Mouse (Mus musculus): ENCODE measurements around the gene Trim56. TPM values are rescaled to one million over a fixed set of nuclear protein-coding genes. Genes with fewer than 3 reads are reported as not detected.

The Trim56 gene
- total and polyA plus RNA-seq, 3 experiments, result 19.2 to 55.3 (median 34.1) TPM

DNA sequence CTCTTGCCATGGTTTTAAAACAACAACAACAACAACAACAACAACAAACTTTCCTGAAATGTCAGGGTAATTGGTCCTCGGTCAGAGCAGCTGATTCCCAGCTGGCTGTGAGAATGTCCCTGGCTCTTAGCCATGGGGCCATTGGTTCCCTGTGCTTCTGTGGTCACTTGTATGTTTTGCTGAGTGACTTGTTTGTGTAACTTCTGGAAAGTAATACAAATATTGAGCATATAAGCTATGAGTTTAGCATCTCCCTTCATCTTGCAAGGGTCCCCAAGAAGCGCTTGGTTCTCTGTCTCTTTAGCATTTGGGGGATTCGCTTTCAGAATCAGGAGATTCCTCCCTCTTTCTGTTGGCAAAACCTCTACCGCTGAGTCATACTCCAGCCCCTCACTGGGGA lies 9.6 kb downstream of the Trim56 start:
- Histone ChIP-seq H3K9me3 (replicated peaks) (peaks cover 20% of the 10 kb centered on the region), H3K4me3 (ENCODE audit: low read depth, low read length) (no peak overlapping the region), H3K27me3 (ENCODE audit: insufficient read depth, low read length) (no peaks in the 10 kb centered on the region), H3K36me3 (replicated peaks) (peaks cover 65% of the 10 kb centered on the region), H3K4me1 (ENCODE audit: insufficient read depth, low read depth, low read length) (peaks cover 79% of the 10 kb centered on the region)
- TF ChIP-seq GATA2 (IDR thresholded peaks at IDR 0.05; ENCODE audit: borderline replicate concordance, low read depth, low read length) (no peak), POLR2AphosphoS5 (IDR thresholded peaks at IDR 0.05; ENCODE audit: insufficient replicate concordance, low read depth, low read length) (no peak), TAL1 (conservative IDR thresholded peaks at IDR 0.05; ENCODE audit: low read depth, low read length) (no peak), GATA1 (IDR thresholded peaks at IDR 0.05; ENCODE audit: borderline replicate concordance, low read length) (no peak), CTCF (IDR thresholded peaks at IDR 0.05; ENCODE audit: low read depth, low read length) (no peak)
- no peak for DNase-seq (ENCODE audit: low spot score)
- no peak for ATAC-seq (ENCODE audit: extremely low read depth, insufficient number of reproducible peaks, low FRiP score, poor library complexity, severe bottlenecking)

DNA sequence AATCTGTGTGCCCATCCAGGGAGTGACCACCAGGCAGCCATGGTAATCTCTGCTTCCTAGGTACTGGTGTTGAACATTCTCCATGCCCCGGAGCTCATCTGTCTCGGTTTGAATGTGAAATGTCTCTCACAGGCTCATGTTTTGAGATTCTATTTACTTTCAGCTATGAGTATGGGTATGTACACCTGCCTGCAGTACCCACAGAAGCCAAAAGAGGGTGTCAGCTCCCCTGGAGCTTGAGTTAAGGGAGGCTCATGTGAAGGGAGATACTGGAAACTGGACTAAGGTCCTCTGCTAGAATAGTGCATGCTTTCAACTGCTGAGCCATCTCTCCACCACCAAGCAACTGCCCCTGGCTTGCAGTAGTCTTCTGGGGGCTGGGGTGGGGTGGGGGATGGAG lies 12.0 kb downstream of the Trim56 start:
- Histone ChIP-seq H3K4me1 (ENCODE audit: insufficient read depth, low read depth, low read length) (peaks cover 87% of the 10 kb centered on the region), H3K36me3 (replicated peaks) (peaks cover 59% of the 10 kb centered on the region), H3K4me3 (ENCODE audit: low read depth, low read length) (peak overlapping the region; percentile 69; the same call in 1 of the 2 replicates), H3K27me3 (ENCODE audit: insufficient read depth, low read length) (no peaks in the 10 kb centered on the region), H3K9me3 (replicated peaks) (peaks cover 5% of the 10 kb centered on the region; the same call in 1 of the 2 replicates)
- no peak for DNase-seq (ENCODE audit: low spot score)
- no peak for TF ChIP-seq TAL1 (conservative IDR thresholded peaks at IDR 0.05; ENCODE audit: low read depth, low read length)
- TF ChIP-seq CTCF (IDR thresholded peaks at IDR 0.05; ENCODE audit: low read depth, low read length), result no peak
- TF ChIP-seq GATA1 (IDR thresholded peaks at IDR 0.05; ENCODE audit: borderline replicate concordance, low read length), result no peak
- TF ChIP-seq POLR2AphosphoS5 (IDR thresholded peaks at IDR 0.05; ENCODE audit: insufficient replicate concordance, low read depth, low read length), result no peak
- no peak for TF ChIP-seq GATA2 (IDR thresholded peaks at IDR 0.05; ENCODE audit: borderline replicate concordance, low read depth, low read length)
- no peak for ATAC-seq (ENCODE audit: extremely low read depth, insufficient number of reproducible peaks, low FRiP score, poor library complexity, severe bottlenecking)

DNA sequence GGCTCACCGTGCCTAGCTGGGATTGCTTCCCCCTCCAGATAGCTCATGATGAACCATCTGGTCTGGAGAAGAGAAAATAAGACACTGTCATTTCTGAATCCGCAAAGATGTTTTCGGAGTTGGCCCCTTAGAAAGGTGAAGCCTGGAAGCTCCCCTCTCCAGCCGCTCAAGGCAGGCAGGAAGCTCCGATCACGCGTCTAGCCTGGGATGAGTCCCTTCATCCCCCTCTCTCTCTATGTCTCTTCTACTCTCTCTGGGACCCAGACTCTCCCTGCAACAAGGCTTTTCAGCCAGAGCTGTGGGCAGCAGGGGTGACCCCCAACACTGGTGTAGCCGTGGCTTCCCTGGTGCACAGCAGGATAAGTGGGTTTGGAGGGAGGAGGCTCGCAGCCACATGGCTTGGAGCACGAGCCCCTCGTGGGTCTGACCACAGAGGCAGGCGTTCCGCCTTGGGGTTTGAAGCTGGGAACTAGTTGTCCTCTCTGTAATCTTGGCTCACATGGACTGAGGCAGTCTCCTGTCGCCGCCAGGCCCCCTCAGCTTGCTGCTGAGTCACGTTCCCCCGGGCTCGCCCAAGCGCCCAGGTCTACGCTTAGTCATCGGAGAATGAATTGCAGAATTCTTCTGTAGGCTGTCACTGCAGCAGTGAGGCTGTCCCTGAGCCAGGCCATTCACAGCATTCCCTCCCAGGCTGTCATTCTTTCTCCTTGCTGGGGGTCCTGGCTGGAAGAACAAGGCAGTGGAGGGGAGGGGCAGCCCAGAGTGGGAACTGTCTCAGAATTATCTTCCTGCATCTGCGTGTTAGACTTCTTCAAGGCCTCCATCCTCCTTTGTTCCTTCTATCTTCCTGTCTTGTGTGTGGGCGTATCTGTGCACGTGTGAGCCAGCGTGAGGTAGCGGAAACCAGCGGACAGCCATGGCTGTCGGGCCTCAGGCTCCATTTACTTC lies 13.2 kb downstream of the Trim56 start:
- H3K4me1 ChIP-seq (ENCODE audit: insufficient read depth, low read depth, low read length), result peaks cover 95% of the 10 kb centered on the region
- ATAC-seq (ENCODE audit: extremely low read depth, insufficient number of reproducible peaks, low FRiP score, poor library complexity, severe bottlenecking) (peak; percentile 73), DNase-seq (ENCODE audit: low spot score) (peak; percentile 83)
- peaks cover 5% of the 10 kb centered on the region; the same call in 1 of the 2 replicates for H3K9me3 ChIP-seq (replicated peaks)
- H3K36me3 ChIP-seq (replicated peaks), result peaks cover 54% of the 10 kb centered on the region
- no peaks in the 10 kb centered on the region for H3K27me3 ChIP-seq (ENCODE audit: insufficient read depth, low read length)
- TF ChIP-seq POLR2AphosphoS5 (IDR thresholded peaks at IDR 0.05; ENCODE audit: insufficient replicate concordance, low read depth, low read length) (no peak), CTCF (IDR thresholded peaks at IDR 0.05; ENCODE audit: low read depth, low read length) (no peak), TAL1 (conservative IDR thresholded peaks at IDR 0.05; ENCODE audit: low read depth, low read length) (no peak; the same call in 1 of the 2 replicates), GATA2 (IDR thresholded peaks at IDR 0.05; ENCODE audit: borderline replicate concordance, low read depth, low read length) (no peak), GATA1 (IDR thresholded peaks at IDR 0.05; ENCODE audit: borderline replicate concordance, low read length) (no peak)
- peak overlapping the region; percentile 69 for H3K4me3 ChIP-seq (ENCODE audit: low read depth, low read length)

DNA sequence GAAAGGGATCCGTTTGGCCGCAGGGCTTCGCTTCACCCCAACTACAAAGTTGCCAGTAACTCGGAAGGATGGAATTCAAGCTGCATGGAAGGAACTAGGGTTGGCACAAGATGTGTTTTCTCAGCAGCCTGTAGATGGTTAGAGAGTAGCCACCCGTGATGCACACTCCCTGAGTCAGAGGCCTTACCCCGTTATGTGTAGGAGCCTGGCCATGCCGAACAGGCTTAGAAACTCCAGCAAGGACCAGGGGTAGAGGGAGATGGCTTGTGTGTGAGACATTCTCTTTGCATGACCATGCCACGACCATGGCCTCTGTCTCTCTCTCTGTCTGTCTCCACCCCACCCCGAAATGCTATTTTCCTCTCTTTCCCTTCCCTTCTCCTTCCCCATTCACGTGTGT lies 13.9 kb downstream of the Trim56 start:
- DNase-seq (ENCODE audit: low spot score) (no peak), ATAC-seq (ENCODE audit: extremely low read depth, insufficient number of reproducible peaks, low FRiP score, poor library complexity, severe bottlenecking) (no peak)
- Histone ChIP-seq H3K27me3 (ENCODE audit: insufficient read depth, low read length) (no peaks in the 10 kb centered on the region), H3K4me1 (ENCODE audit: insufficient read depth, low read depth, low read length) (peaks cover 95% of the 10 kb centered on the region), H3K36me3 (replicated peaks) (peaks cover 48% of the 10 kb centered on the region), H3K9me3 (replicated peaks) (peaks cover 5% of the 10 kb centered on the region; the same call in 1 of the 2 replicates), H3K4me3 (ENCODE audit: low read depth, low read length) (peak overlapping the region; percentile 69)
- TF ChIP-seq POLR2AphosphoS5 (IDR thresholded peaks at IDR 0.05; ENCODE audit: insufficient replicate concordance, low read depth, low read length), result no peak
- TF ChIP-seq GATA1 (IDR thresholded peaks at IDR 0.05; ENCODE audit: borderline replicate concordance, low read length), result no peak
- TF ChIP-seq CTCF (IDR thresholded peaks at IDR 0.05; ENCODE audit: low read depth, low read length), result no peak
- no peak for TF ChIP-seq GATA2 (IDR thresholded peaks at IDR 0.05; ENCODE audit: borderline replicate concordance, low read depth, low read length)
- TF ChIP-seq TAL1 (conservative IDR thresholded peaks at IDR 0.05; ENCODE audit: low read depth, low read length), result no peak

DNA sequence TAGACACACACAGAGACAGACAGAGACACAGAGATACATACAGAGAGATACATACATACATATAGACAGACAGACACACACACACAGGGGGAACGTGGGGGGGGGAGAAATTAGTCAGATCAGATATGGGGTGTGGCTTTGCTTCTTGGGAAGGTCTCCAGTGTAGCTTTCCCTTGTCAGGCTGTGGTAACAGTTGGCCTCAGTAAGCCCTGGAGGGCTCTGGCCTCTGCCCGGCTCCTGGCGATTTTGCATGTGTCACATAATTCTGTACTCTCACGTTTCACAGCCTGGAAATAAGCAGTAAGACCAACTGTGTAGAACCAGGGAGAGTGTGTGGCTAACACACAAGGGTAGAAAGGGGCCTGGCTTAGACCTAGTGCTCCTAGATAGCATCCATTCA lies 15.3 kb downstream of the Trim56 start:
- TF ChIP-seq GATA1 (IDR thresholded peaks at IDR 0.05; ENCODE audit: borderline replicate concordance, low read length), result no peak
- TF ChIP-seq CTCF (IDR thresholded peaks at IDR 0.05; ENCODE audit: low read depth, low read length), result no peak
- no peak for TF ChIP-seq POLR2AphosphoS5 (IDR thresholded peaks at IDR 0.05; ENCODE audit: insufficient replicate concordance, low read depth, low read length)
- no peak for TF ChIP-seq TAL1 (conservative IDR thresholded peaks at IDR 0.05; ENCODE audit: low read depth, low read length)
- TF ChIP-seq GATA2 (IDR thresholded peaks at IDR 0.05; ENCODE audit: borderline replicate concordance, low read depth, low read length), result no peak
- peaks cover 5% of the 10 kb centered on the region; the same call in 1 of the 2 replicates for H3K9me3 ChIP-seq (replicated peaks)
- H3K27me3 ChIP-seq (ENCODE audit: insufficient read depth, low read length), result no peaks in the 10 kb centered on the region
- H3K4me1 ChIP-seq (ENCODE audit: insufficient read depth, low read depth, low read length), result peaks cover 86% of the 10 kb centered on the region
- ATAC-seq (ENCODE audit: extremely low read depth, insufficient number of reproducible peaks, low FRiP score, poor library complexity, severe bottlenecking), result no peak
- no peak for DNase-seq (ENCODE audit: low spot score)
- peaks cover 39% of the 10 kb centered on the region for H3K36me3 ChIP-seq (replicated peaks)
- no peak overlapping the region; the same call in 1 of the 2 replicates for H3K4me3 ChIP-seq (ENCODE audit: low read depth, low read length)

DNA sequence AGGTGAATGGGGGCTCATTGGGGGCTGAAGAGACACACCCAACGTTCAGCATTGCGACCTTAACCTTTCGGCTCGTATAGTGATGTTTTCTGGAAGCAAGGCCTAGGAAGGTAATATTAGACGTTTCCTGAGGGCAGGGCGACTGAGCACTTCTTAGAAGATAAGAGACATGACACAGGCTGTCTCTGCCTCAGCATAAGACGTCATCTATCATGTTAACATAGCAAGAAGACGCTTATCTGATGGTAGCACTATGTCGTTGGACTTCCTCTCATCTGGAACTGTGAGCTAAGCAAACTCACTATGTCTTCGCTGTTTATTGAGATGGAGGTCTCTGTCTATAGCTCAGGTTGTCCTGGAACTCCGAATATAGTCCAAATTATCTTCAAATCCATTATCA lies 17.6 kb downstream of the Trim56 start:
- no peak overlapping the region; the same call in 1 of the 2 replicates for H3K4me3 ChIP-seq (ENCODE audit: low read depth, low read length)
- peaks cover 17% of the 10 kb centered on the region for H3K36me3 ChIP-seq (replicated peaks)
- ATAC-seq (ENCODE audit: extremely low read depth, insufficient number of reproducible peaks, low FRiP score, poor library complexity, severe bottlenecking) (peak; percentile 54), DNase-seq (ENCODE audit: low spot score) (peak; percentile 59)
- H3K9me3 ChIP-seq (replicated peaks), result no peaks in the 10 kb centered on the region
- H3K27me3 ChIP-seq (ENCODE audit: insufficient read depth, low read length), result no peaks in the 10 kb centered on the region
- TF ChIP-seq GATA2 (IDR thresholded peaks at IDR 0.05; ENCODE audit: borderline replicate concordance, low read depth, low read length), result no peak
- TF ChIP-seq CTCF (IDR thresholded peaks at IDR 0.05; ENCODE audit: low read depth, low read length), result no peak
- TF ChIP-seq TAL1 (conservative IDR thresholded peaks at IDR 0.05; ENCODE audit: low read depth, low read length), result peak; percentile 43; the same call in 1 of the 2 replicates
- no peak for TF ChIP-seq POLR2AphosphoS5 (IDR thresholded peaks at IDR 0.05; ENCODE audit: insufficient replicate concordance, low read depth, low read length)
- H3K4me1 ChIP-seq (ENCODE audit: insufficient read depth, low read depth, low read length), result peaks cover 76% of the 10 kb centered on the region

All from G1E (cell line).